Mouse (Mus musculus): Measurements from ENCODE around the gene Ovca2. TPM values are rescaled to one million over a fixed set of nuclear protein-coding genes. Genes with fewer than 3 reads are reported as not detected.
"Not testable (repeated sequence)": the region's sequence is repeated elsewhere in the genome, so short reads cannot be mapped to it uniquely, and the experiment has no call there.

Ovca2 gene
- polyA plus RNA-seq, 1 experiment from 2014 or later, result 19.4 TPM

- peaks cover 2% of the 10 kb centered on the region; the same call in 1 of the 2 replicates for H3K27me3 ChIP-seq (ENCODE audit: control insufficient read depth, insufficient read depth, low read length)
- peak overlapping the region; percentile 89 for H3K9ac ChIP-seq (ENCODE audit: low read length)
- no peaks in the 10 kb centered on the region for H3K9me3 ChIP-seq (replicated peaks; ENCODE audit: control insufficient read depth, low read length)
- peak overlapping the region; percentile 84 for H3K4me3 ChIP-seq (replicated peaks; ENCODE audit: low read length)
- H3K4me2 ChIP-seq (ENCODE audit: low read depth, low read length), result peak overlapping the region; percentile 93
- H3K27ac ChIP-seq (ENCODE audit: low read length), result peak overlapping the region; percentile 69
- no peak for ATAC-seq (ENCODE audit: insufficient read depth, low FRiP score)
- 0 out of 2 replicates have a peak, but pooled peaks cover 3% of the 10 kb centered on the region for H3K36me3 ChIP-seq (ENCODE audit: control insufficient read depth, insufficient read depth, low read length)
- 45% methylated on average over 12 of the region's 12 CpGs for WGBS
- H3K4me1 ChIP-seq (ENCODE audit: control insufficient read depth, insufficient read depth, low read length), result peaks cover 16% of the 10 kb centered on the region
These were observed 624 bp downstream of the Ovca2 start for GRCm38 (mm10) chr11:75178011-75178410.

GRCm38 (mm10) chr11:75174574-75174973 lies 4.1 kb downstream of the Ovca2 start:
- not testable (repeated sequence) for H3K4me3 ChIP-seq (replicated peaks; ENCODE audit: low read length); ATAC-seq (ENCODE audit: insufficient read depth, low FRiP score); H3K9ac ChIP-seq (ENCODE audit: low read length); H3K27ac ChIP-seq (ENCODE audit: low read length); H3K4me2 ChIP-seq (ENCODE audit: low read depth, low read length); H3K36me3 ChIP-seq (ENCODE audit: control insufficient read depth, insufficient read depth, low read length); H3K9me3 ChIP-seq (replicated peaks; ENCODE audit: control insufficient read depth, low read length)
- 69% methylated on average over 6 of the region's 6 CpGs for WGBS
- peaks cover 28% of the 10 kb centered on the region for H3K4me1 ChIP-seq (ENCODE audit: control insufficient read depth, insufficient read depth, low read length)
- H3K27me3 ChIP-seq (ENCODE audit: control insufficient read depth, insufficient read depth, low read length), result peaks cover 23% of the 10 kb centered on the region

GRCm38 (mm10) chr11:75173799-75174165 lies 4.9 kb downstream of the Ovca2 start:
- Histone ChIP-seq H3K4me3 (replicated peaks; ENCODE audit: low read length) (peak overlapping the region; percentile 66), H3K9ac (ENCODE audit: low read length) (no peak overlapping the region), H3K4me1 (ENCODE audit: control insufficient read depth, insufficient read depth, low read length) (peaks cover 30% of the 10 kb centered on the region), H3K27ac (ENCODE audit: low read length) (no peak overlapping the region), H3K9me3 (replicated peaks; ENCODE audit: control insufficient read depth, low read length) (no peaks in the 10 kb centered on the region), H3K27me3 (ENCODE audit: control insufficient read depth, insufficient read depth, low read length) (peaks cover 23% of the 10 kb centered on the region), H3K4me2 (ENCODE audit: low read depth, low read length) (peak overlapping the region; percentile 96), H3K36me3 (ENCODE audit: control insufficient read depth, insufficient read depth, low read length) (no peaks in the 10 kb centered on the region)
- WGBS, result 3% methylated on average over 15 of the region's 15 CpGs
- ATAC-seq (ENCODE audit: insufficient read depth, low FRiP score), result no peak

- Histone ChIP-seq H3K27me3 (ENCODE audit: control insufficient read depth, insufficient read depth, low read length) (peaks cover 23% of the 10 kb centered on the region), H3K27ac (ENCODE audit: low read length) (no peak overlapping the region), H3K36me3 (ENCODE audit: control insufficient read depth, insufficient read depth, low read length) (no peaks in the 10 kb centered on the region), H3K4me2 (ENCODE audit: low read depth, low read length) (peak overlapping the region; percentile 96), H3K4me3 (replicated peaks; ENCODE audit: low read length) (peak overlapping the region; percentile 66), H3K4me1 (ENCODE audit: control insufficient read depth, insufficient read depth, low read length) (peaks cover 30% of the 10 kb centered on the region), H3K9me3 (replicated peaks; ENCODE audit: control insufficient read depth, low read length) (no peaks in the 10 kb centered on the region), H3K9ac (ENCODE audit: low read length) (peak overlapping the region; percentile 63; the same call in 1 of the 2 replicates)
- under 1% methylated on average over 71 of the region's 71 CpGs for WGBS
- ATAC-seq (ENCODE audit: insufficient read depth, low FRiP score), result peak; percentile 69
These were observed 5.4 kb downstream of the Ovca2 start for GRCm38 (mm10) chr11:75173095-75173798.

- Histone ChIP-seq H3K27ac (ENCODE audit: low read length) (no peak overlapping the region), H3K4me1 (ENCODE audit: control insufficient read depth, insufficient read depth, low read length) (peaks cover 24% of the 10 kb centered on the region), H3K9ac (ENCODE audit: low read length) (peak overlapping the region; percentile 3; the same call in 1 of the 2 replicates), H3K4me3 (replicated peaks; ENCODE audit: low read length) (peak overlapping the region; percentile 66), H3K4me2 (ENCODE audit: low read depth, low read length) (peak overlapping the region; percentile 96), H3K36me3 (ENCODE audit: control insufficient read depth, insufficient read depth, low read length) (no peaks in the 10 kb centered on the region), H3K9me3 (replicated peaks; ENCODE audit: control insufficient read depth, low read length) (no peaks in the 10 kb centered on the region), H3K27me3 (ENCODE audit: control insufficient read depth, insufficient read depth, low read length) (peaks cover 26% of the 10 kb centered on the region)
- WGBS, result under 1% methylated on average over 75 of the region's 75 CpGs
- no peak for ATAC-seq (ENCODE audit: insufficient read depth, low FRiP score)
These were observed 6.2 kb downstream of the Ovca2 start for GRCm38 (mm10) chr11:75172151-75173094.

GRCm38 (mm10) chr11:75171186-75171865 lies 7.3 kb downstream of the Ovca2 start:
- no peak for ATAC-seq (ENCODE audit: insufficient read depth, low FRiP score)
- 14% methylated on average over 17 of the region's 17 CpGs for WGBS

GRCm38 (mm10) chr11:75170136-75170751 lies 8.4 kb downstream of the Ovca2 start:
- under 1% methylated on average over 38 of the region's 38 CpGs for WGBS
- ATAC-seq (ENCODE audit: insufficient read depth, low FRiP score), result peak; percentile 45
- Histone ChIP-seq H3K4me3 (replicated peaks; ENCODE audit: low read length) (peak overlapping the region; percentile 73), H3K27me3 (ENCODE audit: control insufficient read depth, insufficient read depth, low read length) (peaks cover 34% of the 10 kb centered on the region), H3K27ac (ENCODE audit: low read length) (peak overlapping the region; percentile 94), H3K9me3 (replicated peaks; ENCODE audit: control insufficient read depth, low read length) (no peaks in the 10 kb centered on the region), H3K9ac (ENCODE audit: low read length) (peak overlapping the region; percentile 86), H3K36me3 (ENCODE audit: control insufficient read depth, insufficient read depth, low read length) (no peaks in the 10 kb centered on the region), H3K4me2 (ENCODE audit: low read depth, low read length) (peak overlapping the region; percentile 88), H3K4me1 (ENCODE audit: control insufficient read depth, insufficient read depth, low read length) (peaks cover 39% of the 10 kb centered on the region)

More at GRCm38 (mm10) chr11:75171186-75171865, 7.3 kb downstream of the Ovca2 start:
- no peak overlapping the region for H3K4me3 ChIP-seq (replicated peaks; ENCODE audit: low read length)
- H3K4me1 ChIP-seq (ENCODE audit: control insufficient read depth, insufficient read depth, low read length), result peaks cover 30% of the 10 kb centered on the region
- H3K9ac ChIP-seq (ENCODE audit: low read length), result no peak overlapping the region
- H3K27ac ChIP-seq (ENCODE audit: low read length), result no peak overlapping the region
- H3K36me3 ChIP-seq (ENCODE audit: control insufficient read depth, insufficient read depth, low read length), result no peaks in the 10 kb centered on the region
- no peak overlapping the region for H3K4me2 ChIP-seq (ENCODE audit: low read depth, low read length)
- peaks cover 28% of the 10 kb centered on the region for H3K27me3 ChIP-seq (ENCODE audit: control insufficient read depth, insufficient read depth, low read length)
- H3K9me3 ChIP-seq (replicated peaks; ENCODE audit: control insufficient read depth, low read length), result no peaks in the 10 kb centered on the region

- Histone ChIP-seq H3K4me2 (ENCODE audit: low read depth, low read length) (peak within 1 kb of the TSS; percentile 88), H3K4me1 (ENCODE audit: control insufficient read depth, insufficient read depth, low read length) (peaks cover 44% of the 10 kb centered on the region), H3K27me3 (ENCODE audit: control insufficient read depth, insufficient read depth, low read length) (peaks cover 34% of the 10 kb centered on the region), H3K9ac (ENCODE audit: low read length) (peak within 1 kb of the TSS; percentile 86), H3K36me3 (ENCODE audit: control insufficient read depth, insufficient read depth, low read length) (no peaks in the 10 kb centered on the region), H3K4me3 (replicated peaks; ENCODE audit: low read length) (peak within 1 kb of the TSS; percentile 73), H3K27ac (ENCODE audit: low read length) (peak within 1 kb of the TSS; percentile 94), H3K9me3 (replicated peaks; ENCODE audit: control insufficient read depth, low read length) (no peaks in the 10 kb centered on the region)
- ATAC-seq (ENCODE audit: insufficient read depth, low FRiP score), result no peak
- WGBS, result 4% methylated on average over 23 of the region's 23 CpGs
These were observed 9.1 kb downstream of the Ovca2 start, which contains the start of gene Hic1 for GRCm38 (mm10) chr11:75169405-75170080. TSS of gene Hic1 (minus strand) at chr11:75169519.

Data from stomach, embryonic 16.5 days (tissue).